Mouse (Mus musculus) liver, embryonic 15.5 days (tissue): ENCODE results near the gene Enpep. TPM values are rescaled to one million over a fixed set of nuclear protein-coding genes. Genes with fewer than 3 reads are reported as not detected.

Experiments
- ATAC-seq: fragments of 200-750 bp; cut with Nextera tagmentation; 2 replicates; pipeline ENCODE4 v1.8.0; 2017; ENCODE audit warnings: moderate number of reproducible peaks, mild to moderate bottlenecking, moderate library complexity; ENCODE audit not compliant: insufficient read depth
- H3K27ac ChIP-seq: fragments of 300-500 bp; sonication (generic); replicated peaks from 2 replicates; pipeline ENCODE4 v1.5.1; 2015; ENCODE audit warnings: mild to moderate bottlenecking, inconsistent platforms
- H3K27me3 ChIP-seq: fragments of 300-500 bp; sonication (generic); 2 replicates; pipeline ENCODE4 v1.6.1; 2015; ENCODE audit warnings: mild to moderate bottlenecking, inconsistent platforms
- H3K36me3 ChIP-seq: fragments of 300-500 bp; sonication (generic); replicated peaks from 2 replicates; pipeline ENCODE4 v1.6.1; 2015; ENCODE audit warnings: moderate library complexity, mild to moderate bottlenecking, inconsistent platforms
- H3K4me1 ChIP-seq: fragments of 300-500 bp; sonication (generic); replicated peaks from 2 replicates; pipeline ENCODE4 v1.6.1; 2015; ENCODE audit warnings: inconsistent platforms
- H3K4me2 ChIP-seq: fragments of 300-500 bp; sonication (generic); 2 replicates; pipeline ENCODE4 v1.6.1; 2015; ENCODE audit warnings: moderate library complexity, mild to moderate bottlenecking, inconsistent platforms
- H3K4me3 ChIP-seq: fragments of 300-500 bp; sonication (generic); replicated peaks from 2 replicates; pipeline ENCODE4 v1.5.1; 2015; ENCODE audit warnings: mild to moderate bottlenecking, inconsistent platforms
- H3K9ac ChIP-seq: fragments of 300-500 bp; sonication (generic); 2 replicates; pipeline ENCODE4 v1.6.1; 2015; ENCODE audit warnings: moderate library complexity, mild to moderate bottlenecking, inconsistent platforms
- H3K9me3 ChIP-seq: fragments of 300-500 bp; sonication (generic); replicated peaks from 2 replicates; pipeline ENCODE4 v1.6.1; 2016; ENCODE audit warnings: inconsistent platforms
- WGBS: fragments of 180-500 bp; shearing (Covaris S2); methylation state at CpG from one replicate; pipeline ENCODE4 v1.1.7; 2015; ENCODE audit warnings: mixed read lengths; ENCODE audit not compliant: insufficient replicate concordance; 5-methylcytosine and 5-hydroxymethylcytosine counted together
- polyA plus RNA-seq: library from polyadenylated mRNA; unstranded; fragments of >200 nt; fragmentation: Nextera tagmentation; extraction: Ambion mirVana; gene quantifications from 2 replicates; pipeline ENCODE4 v1.2.1, GENCODE M21; 2015

Gene Enpep
- polyA plus RNA-seq, 1 experiment from 2014 or later = 4.0 TPM

- 48% methylated on average over 1 of the region's 1 CpGs for WGBS
- ATAC-seq = no peak
- Histone ChIP-seq H3K4me1 (no peaks in the 10 kb centered on the region), H3K9me3 (no peaks in the 10 kb centered on the region), H3K27me3 (no peaks in the 10 kb centered on the region), H3K9ac (no peak overlapping the region), H3K27ac (no peak overlapping the region), H3K36me3 (no peaks in the 10 kb centered on the region), H3K4me3 (no peak overlapping the region), H3K4me2 (no peak overlapping the region)
These were observed 94.5 kb downstream of the Enpep start for GRCm38 (mm10) chr3:129238010-129238409.

DNA sequence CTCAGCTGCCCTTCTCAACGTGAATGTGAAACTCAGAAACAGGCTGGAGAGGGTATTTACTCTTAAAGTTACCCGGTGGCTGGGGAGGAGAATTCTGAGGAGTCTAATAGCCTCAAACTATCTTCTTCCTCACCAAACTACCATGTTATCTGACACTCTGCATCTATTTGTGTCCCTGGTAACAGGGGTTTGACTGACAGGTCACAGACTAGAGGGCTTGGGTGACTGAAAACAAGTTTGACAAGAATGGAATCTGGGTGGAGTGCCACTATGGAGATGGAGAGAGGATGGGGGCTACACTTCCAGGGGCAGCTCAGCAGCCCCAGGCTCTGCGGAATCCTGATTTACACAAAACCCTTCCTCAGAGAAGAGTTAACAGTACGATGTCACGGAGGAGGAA lies 105.2 kb downstream of the Enpep start:
- no peaks in the 10 kb centered on the region for H3K36me3 ChIP-seq
- 4% methylated on average over 5 of the region's 5 CpGs for WGBS
- ATAC-seq = no peak
- H3K4me1 ChIP-seq = no peaks in the 10 kb centered on the region
- no peak overlapping the region for H3K4me2 ChIP-seq
- no peaks in the 10 kb centered on the region for H3K9me3 ChIP-seq
- no peak overlapping the region for H3K9ac ChIP-seq
- H3K27ac ChIP-seq = no peak overlapping the region
- H3K4me3 ChIP-seq = no peak overlapping the region
- H3K27me3 ChIP-seq = peaks cover 65% of the 10 kb centered on the region

DNA sequence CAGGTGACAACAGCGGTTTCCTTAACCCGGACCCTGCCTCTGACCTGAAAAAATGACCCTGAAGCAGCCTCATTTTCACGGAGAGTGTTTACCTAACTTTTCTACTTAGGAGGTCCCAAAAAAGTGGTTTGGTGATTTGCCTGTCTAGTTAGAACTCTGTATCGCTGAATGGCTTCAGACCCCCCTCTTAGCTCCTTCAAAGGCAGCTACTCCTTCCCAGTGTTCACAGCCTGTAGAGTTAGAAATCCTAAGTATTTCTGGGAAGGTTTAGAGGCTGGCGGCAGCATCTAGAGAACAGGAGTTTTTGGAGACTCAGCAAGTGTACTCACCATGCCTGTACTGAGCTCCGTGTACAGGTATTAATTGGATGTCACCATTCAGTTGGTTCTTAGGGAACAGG lies 105.8 kb downstream of the Enpep start:
- Histone ChIP-seq H3K27me3 (peaks cover 71% of the 10 kb centered on the region), H3K27ac (no peak overlapping the region), H3K4me2 (no peak overlapping the region), H3K9ac (no peak overlapping the region), H3K4me1 (no peaks in the 10 kb centered on the region), H3K36me3 (no peaks in the 10 kb centered on the region), H3K4me3 (no peak overlapping the region), H3K9me3 (no peaks in the 10 kb centered on the region)
- WGBS = 1% methylated on average over 6 of the region's 6 CpGs
- no peak for ATAC-seq

GRCm38 (mm10) chr3:129225577-129226289 lies 106.8 kb downstream of the Enpep start:
- ATAC-seq = no peak
- no peak overlapping the region for H3K4me2 ChIP-seq
- H3K4me3 ChIP-seq = no peak overlapping the region
- H3K9me3 ChIP-seq = no peaks in the 10 kb centered on the region
- H3K36me3 ChIP-seq = no peaks in the 10 kb centered on the region
- WGBS = 7% methylated on average over 11 of the region's 13 CpGs
- no peak overlapping the region for H3K27ac ChIP-seq
- no peak overlapping the region for H3K9ac ChIP-seq
- H3K27me3 ChIP-seq = peaks cover 81% of the 10 kb centered on the region
- no peaks in the 10 kb centered on the region for H3K4me1 ChIP-seq

DNA sequence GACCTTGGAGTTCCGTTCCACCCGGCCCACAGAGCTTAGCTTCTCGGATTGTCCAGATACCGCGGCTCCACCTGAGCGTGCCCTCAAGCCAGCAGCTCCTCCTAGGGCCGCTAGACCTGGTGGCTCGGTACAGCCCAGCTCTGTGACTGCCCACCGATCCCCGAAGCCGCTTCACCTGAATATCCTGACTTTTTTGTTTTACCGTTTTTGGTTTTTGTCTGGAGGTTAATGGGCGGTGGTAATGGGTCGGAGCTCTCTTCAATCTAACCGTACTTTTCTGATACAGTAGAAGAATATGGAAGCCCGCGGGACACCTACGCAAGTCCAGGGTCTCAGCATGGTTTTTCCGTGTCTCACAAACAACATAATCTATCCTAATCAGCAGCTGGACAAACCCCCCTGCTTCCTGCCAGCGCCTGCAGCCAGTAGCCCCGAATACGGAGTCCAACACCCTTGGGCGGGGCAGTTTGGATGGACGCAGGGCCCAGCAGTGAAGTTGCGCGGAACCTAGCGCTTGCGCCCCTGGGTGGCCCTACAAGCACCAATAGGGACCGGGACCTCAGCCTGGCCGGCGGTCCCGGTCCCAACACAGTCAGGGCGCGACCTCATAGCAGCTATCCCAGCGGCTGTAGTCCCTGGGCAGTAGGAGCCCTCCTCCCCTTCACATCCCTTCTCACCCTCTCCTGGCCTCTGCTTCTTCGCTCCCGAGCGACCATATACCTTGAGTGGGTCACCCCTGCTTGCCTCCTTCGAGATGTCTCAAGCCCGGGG lies 107.5 kb downstream of the Enpep start:
- peaks cover 88% of the 10 kb centered on the region for H3K27me3 ChIP-seq
- no peak for ATAC-seq
- WGBS = 3% methylated on average over 40 of the region's 40 CpGs
- no peak overlapping the region for H3K4me3 ChIP-seq
- no peak overlapping the region for H3K27ac ChIP-seq
- H3K4me1 ChIP-seq = no peaks in the 10 kb centered on the region
- H3K36me3 ChIP-seq = no peaks in the 10 kb centered on the region
- no peak overlapping the region; the same call in 1 of the 2 replicates for H3K4me2 ChIP-seq
- no peak overlapping the region for H3K9ac ChIP-seq
- no peaks in the 10 kb centered on the region for H3K9me3 ChIP-seq

- no peaks in the 10 kb centered on the region for H3K9me3 ChIP-seq
- no peaks in the 10 kb centered on the region for H3K4me1 ChIP-seq
- H3K27ac ChIP-seq = no peak overlapping the region
- H3K27me3 ChIP-seq = peaks cover 96% of the 10 kb centered on the region
- no peaks in the 10 kb centered on the region for H3K36me3 ChIP-seq
- no peak for ATAC-seq
- WGBS = under 1% methylated on average over 26 of the region's 26 CpGs
- H3K9ac ChIP-seq = no peak overlapping the region
- no peak overlapping the region for H3K4me3 ChIP-seq
- no peak overlapping the region; the same call in 1 of the 2 replicates for H3K4me2 ChIP-seq
These were observed 108.3 kb downstream of the Enpep start for GRCm38 (mm10) chr3:129223964-129224805.

DNA sequence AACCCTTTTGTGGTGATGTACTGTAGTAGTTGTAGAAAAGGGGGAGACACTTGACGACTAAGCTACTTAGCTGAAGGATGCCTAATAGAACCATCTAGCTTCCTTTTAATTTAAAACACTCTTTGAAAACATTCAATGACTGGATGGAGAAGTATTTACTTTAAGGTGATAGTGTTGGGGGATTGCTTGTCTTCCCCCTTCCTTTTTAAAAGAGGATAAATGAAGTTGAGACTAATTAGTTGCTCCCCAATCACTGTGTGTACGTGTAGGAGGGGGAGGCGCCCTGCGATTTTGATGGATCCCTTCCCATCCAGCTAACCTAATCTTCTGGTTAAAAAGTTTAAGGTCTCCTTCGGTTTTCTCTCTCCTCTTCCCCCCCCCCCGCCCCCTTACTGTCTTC lies 109.1 kb downstream of the Enpep start:
- H3K36me3 ChIP-seq = no peaks in the 10 kb centered on the region
- H3K4me2 ChIP-seq = no peak overlapping the region
- WGBS = 4% methylated on average over 5 of the region's 6 CpGs
- H3K27me3 ChIP-seq = peaks cover 99% of the 10 kb centered on the region
- H3K9me3 ChIP-seq = no peaks in the 10 kb centered on the region
- ATAC-seq = no peak
- H3K4me3 ChIP-seq = no peak overlapping the region
- no peak overlapping the region for H3K9ac ChIP-seq
- no peaks in the 10 kb centered on the region for H3K4me1 ChIP-seq
- H3K27ac ChIP-seq = no peak overlapping the region

DNA sequence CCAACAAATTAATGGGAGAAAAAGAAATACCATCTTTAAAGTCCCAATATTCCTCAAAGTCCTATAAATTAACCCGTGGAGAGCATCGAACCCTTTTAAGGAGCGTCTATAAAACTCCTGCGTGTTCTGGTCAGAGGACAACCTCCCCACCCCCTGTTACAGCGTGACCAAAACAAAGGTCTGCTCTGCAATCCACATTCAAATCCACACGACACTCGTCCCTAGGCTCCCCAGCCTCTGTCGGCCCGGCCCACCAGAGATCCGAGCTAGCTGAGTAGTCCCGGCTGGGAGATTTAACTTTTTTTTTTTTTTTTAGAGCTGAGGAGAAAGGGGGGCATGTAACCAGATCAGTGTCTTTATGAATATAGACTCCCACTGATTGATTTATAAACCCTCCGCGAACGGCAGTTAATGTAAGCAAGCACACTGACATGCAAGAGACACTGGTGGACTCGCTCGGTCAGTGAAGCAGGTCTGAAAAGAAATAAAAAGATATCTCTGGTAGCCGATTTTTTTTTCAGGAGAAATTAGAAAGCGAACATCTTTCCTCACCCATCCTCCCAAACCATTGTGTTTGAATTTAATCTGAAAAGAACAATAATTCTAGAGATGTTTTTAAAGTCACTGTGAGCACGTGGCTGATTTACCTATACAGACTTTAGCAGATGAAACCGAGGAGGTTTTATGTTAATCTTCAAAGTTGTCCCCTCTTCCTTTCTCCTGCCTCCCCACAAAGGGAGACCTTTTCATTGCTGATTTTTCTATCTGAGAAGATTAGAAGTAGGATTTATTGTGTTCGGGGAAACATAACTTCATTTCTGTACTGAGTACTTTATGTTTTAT lies 109.9 kb downstream of the Enpep start:
- Histone ChIP-seq H3K27me3 (peaks cover 100% of the 10 kb centered on the region), H3K4me2 (no peak overlapping the region), H3K4me3 (no peak overlapping the region), H3K9me3 (no peaks in the 10 kb centered on the region), H3K36me3 (no peaks in the 10 kb centered on the region), H3K4me1 (no peaks in the 10 kb centered on the region), H3K27ac (no peak overlapping the region), H3K9ac (no peak overlapping the region)
- 5% methylated on average over 21 of the region's 21 CpGs for WGBS
- ATAC-seq = no peak

DNA sequence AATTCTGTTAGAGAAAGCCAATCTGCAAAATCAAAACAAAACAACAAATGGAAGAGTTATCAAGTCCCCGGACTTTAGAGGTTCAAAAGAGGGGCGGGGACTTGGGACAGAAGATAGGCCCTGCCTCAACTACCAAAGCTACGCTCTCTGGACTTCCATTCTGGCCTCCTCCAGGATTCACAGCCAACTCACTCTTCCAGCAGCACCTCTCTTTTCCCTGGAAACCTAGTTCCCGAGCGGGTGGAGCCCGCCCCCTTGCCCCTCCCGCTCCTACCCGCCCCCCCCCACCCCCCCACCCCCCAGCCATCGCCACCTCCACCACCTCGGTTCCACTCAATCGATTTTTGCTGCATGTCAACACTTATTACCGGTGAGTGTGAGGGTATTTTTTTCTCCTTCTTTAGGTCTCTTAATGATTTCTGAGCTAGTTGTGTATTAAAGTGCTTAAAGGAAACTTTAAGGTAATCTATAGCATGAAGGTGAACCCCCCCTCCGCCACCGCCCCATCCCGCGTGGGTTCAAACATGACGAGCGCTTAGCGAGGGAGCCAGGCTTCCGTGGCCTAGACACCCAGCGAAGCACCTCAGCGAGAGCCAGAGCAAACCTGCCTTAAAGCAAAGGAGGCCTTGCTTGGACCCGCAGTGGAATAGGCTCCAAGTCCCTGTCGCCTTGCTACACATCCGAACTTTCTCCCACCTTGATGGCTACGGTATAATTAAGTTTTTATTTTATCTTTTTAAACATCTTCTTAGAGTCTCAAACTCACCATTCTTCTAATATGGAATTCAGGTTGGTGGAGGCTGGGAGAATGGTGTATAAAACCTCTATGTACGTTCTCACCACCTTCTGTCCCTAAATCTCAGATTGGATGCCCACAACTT lies 110.9 kb downstream of the Enpep start:
- H3K4me1 ChIP-seq = no peaks in the 10 kb centered on the region
- peaks cover 100% of the 10 kb centered on the region for H3K27me3 ChIP-seq
- no peak for ATAC-seq
- no peaks in the 10 kb centered on the region for H3K36me3 ChIP-seq
- H3K27ac ChIP-seq = no peak overlapping the region
- 8% methylated on average over 26 of the region's 27 CpGs for whole genome bisulfite sequencing
- no peak overlapping the region for H3K9ac ChIP-seq
- no peak overlapping the region for H3K4me2 ChIP-seq
- H3K9me3 ChIP-seq = no peaks in the 10 kb centered on the region
- H3K4me3 ChIP-seq = no peak overlapping the region
